Mouse (Mus musculus) fat pad, adult 2 months (tissue): Measurements from ENCODE around the gene Pidd1.

Source experiments
- DNase-seq: peaks from one replicate; pipeline ENCODE4 v3.0.0-alpha.2; 2011; ENCODE audit warnings: low read depth, low spot score; ENCODE audit errors: extremely low read depth

The Pidd1 gene

GRCm38 (mm10) chr7:141443828-141444237 is at the start of gene Pidd1:
TSS of gene Pidd1 (minus strand) at chr7:141444025.
- DNase-seq, result no peak

- no peak for DNase-seq
These were observed 48.9 kb upstream of the Pidd1 start for GRCm38 (mm10) chr7:141492738-141493137.

GRCm38 (mm10) chr7:141491151-141491550 is 47.3 kb upstream of the Pidd1 start:
- DNase-seq, result no peak

- no peak for DNase-seq
These were observed 43.3 kb upstream of the Pidd1 start for GRCm38 (mm10) chr7:141487141-141487540.

- no peak for DNase-seq
These were observed 42.4 kb upstream of the Pidd1 start for GRCm38 (mm10) chr7:141486239-141486638.

GRCm38 (mm10) chr7:141485606-141486005 is 41.8 kb upstream of the Pidd1 start:
- no peak for DNase-seq

- no peak for DNase-seq
These were observed 41.4 kb upstream of the Pidd1 start for GRCm38 (mm10) chr7:141485186-141485585.

- DNase-seq, result no peak
These were observed 40.6 kb upstream of the Pidd1 start for GRCm38 (mm10) chr7:141484186-141485120.

- DNase-seq, result no peak
These were observed 39.4 kb upstream of the Pidd1 start for GRCm38 (mm10) chr7:141483114-141483653.

GRCm38 (mm10) chr7:141482531-141483024 is 38.8 kb upstream of the Pidd1 start:
- DNase-seq, result no peak

- no peak for DNase-seq
These were observed 37.9 kb upstream of the Pidd1 start for GRCm38 (mm10) chr7:141481498-141482401.

GRCm38 (mm10) chr7:141480842-141481497 is 37.1 kb upstream of the Pidd1 start:
- no peak for DNase-seq

GRCm38 (mm10) chr7:141478270-141478748 is 34.5 kb upstream of the Pidd1 start:
- no peak for DNase-seq

GRCm38 (mm10) chr7:141477578-141478269 is 33.9 kb upstream of the Pidd1 start:
- DNase-seq, result no peak

- no peak for DNase-seq
These were observed 33.2 kb upstream of the Pidd1 start for GRCm38 (mm10) chr7:141476981-141477370.

GRCm38 (mm10) chr7:141476226-141476980 is 32.6 kb upstream of the Pidd1 start:
- DNase-seq, result no peak

GRCm38 (mm10) chr7:141475805-141476158 is 32.0 kb upstream of the Pidd1 start:
- no peak for DNase-seq

GRCm38 (mm10) chr7:141475011-141475804 is 31.4 kb upstream of the Pidd1 start, which contains the start of the genes Polr2l and Tspan4:
TSS of gene Polr2l (minus strand) at chr7:141475132.
TSS of gene Tspan4 (plus strand) at chr7:141475240.
- DNase-seq, result no peak
